Mouse (Mus musculus): ENCODE measurements around the gene Wsb1.
"Not testable (repeated sequence)": the region's sequence is repeated elsewhere in the genome, so short reads cannot be mapped to it uniquely, and the experiment has no call there.

Gene Wsb1

DNA sequence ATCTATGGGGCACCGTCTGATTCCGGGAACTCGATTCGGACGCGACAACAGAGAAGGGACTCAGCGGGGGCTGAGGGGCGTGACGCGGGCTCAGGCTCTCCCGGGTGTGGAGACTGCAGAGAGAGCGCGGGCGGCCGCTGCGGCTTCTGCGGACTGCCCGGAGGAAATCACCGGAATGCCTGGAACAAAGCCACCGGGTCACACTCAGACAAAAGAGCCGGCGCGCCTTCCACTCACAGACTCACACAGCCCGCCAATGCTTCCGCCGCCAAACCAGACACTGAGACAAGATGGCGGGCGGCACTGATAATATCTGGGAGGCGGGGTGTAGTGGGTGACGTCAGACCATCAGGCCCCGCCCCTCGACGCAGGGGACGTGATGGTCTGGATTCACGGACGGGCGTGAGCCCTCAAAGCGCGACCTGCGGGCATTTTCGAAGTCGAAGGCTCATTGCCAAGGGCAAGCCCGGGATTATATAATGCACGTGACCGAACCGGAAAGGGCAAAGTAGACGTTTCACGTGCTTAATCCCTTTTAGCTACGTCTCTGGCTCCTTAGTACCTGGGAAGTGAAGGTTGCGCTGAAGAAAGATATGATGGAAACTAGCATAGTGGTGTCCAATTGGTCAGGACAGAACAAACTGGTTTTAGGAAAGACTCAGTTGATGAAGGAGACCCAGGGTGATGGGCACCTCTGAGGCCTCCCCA lies at the start of gene Wsb1:
TSS of gene Wsb1 (minus strand) at position 281 of the 708 bp plus-strand sequence.
- peak; percentile 95 for DNase-seq

DNA sequence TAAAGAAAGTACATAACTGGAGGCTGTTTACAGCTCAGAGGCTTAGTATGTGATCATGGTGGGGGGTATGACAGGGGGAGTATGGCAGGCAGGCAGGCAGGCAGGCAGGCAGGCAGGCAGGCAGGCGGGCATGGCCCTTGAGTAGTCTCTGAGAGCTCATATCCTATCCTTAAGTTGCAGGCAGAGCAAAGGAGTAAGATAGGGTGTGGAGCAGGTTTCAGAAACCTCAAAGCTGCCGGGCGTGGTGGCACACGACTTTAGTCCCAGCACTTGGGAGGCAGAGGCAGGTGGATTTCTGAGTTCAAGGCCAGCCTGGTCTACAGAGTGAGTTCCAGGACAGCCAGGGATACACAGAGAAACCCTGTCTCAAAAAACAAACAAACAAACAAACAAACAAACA lies 49.8 kb upstream of the Wsb1 start:
- DNase-seq: not testable (repeated sequence)

DNA sequence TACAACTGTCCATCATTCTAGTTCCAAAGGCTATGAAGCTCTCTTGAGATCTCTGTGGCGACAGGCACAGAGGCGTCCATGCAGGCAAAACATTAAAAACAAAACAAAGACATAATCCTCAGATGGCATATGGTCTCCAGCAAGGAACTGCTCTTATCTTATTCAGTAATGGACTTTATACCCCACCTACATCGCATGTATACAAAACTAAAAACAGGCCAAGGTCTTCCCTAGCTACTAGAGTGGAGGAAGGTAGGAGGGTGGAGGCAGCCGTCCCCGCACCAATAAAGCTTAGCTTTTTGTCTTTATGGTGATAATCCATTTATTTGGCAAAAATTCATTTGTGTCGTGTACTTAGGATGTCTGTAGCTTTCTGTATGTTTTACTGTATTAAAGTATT lies 48.6 kb upstream of the Wsb1 start:
- DNase-seq: no peak

DNA sequence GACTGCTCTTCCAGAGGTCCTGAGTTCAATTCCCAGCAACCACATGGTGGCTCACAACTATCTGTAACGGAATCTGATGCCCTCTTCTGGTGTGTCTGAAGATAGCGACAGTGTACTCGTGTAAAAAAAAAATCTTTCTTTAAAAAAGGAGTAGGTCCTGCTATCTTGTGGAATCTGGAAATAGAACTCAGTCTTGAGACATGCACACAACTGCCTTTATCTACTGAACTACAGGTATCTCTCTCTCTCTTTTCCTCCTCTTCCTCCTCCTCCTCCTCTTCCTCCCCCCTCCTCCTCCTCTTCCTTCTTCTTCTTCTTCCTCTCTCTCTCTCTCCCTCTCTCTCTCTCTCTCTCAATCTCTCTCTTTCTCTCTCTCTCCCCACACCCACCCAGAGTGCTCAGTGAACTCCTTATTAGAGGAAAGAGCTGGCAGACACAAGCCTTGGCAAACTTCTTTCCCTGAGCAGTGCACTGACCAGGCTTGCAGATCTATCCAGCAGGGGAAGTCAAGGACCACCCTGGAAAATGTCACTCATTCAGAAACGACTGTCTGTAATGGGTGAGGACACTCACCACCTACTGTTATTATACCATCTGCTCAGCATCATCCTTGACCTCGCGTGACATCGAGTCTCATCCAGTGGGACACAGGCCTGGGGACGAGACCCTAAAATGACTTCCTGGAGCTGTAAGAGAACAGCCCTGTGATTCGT lies 45.4 kb upstream of the Wsb1 start:
- no peak for DNase-seq

DNA sequence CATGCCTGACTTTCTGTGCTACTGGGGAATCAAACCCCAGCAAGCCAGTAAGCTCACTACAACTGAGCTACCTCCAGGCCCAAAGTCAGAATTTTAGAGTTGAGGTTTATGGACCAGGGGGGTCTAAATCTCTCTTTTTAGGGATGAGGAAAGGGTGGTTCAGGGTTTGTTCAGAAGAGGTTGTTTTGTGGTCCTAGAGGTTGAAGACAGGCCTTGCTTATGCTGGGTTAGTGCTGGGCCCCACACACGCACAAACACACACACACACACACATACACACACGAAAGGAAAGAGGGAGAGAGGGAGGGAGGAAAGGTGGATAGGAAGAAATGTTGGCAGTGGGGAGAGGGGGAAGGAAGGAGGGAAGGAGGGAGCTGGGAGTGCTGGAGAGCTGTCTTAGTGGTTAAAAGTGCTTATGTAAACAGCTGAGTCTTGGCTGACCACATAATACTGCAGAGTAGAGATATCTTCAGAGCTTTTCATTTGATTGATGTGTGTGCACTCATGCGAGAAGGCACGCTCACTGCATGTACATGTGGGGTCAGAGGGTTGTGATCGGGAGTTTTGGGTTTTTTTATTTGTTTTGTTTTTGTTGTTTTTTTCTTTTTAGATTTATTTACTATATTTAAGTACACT lies 42.5 kb upstream of the Wsb1 start, which contains the start of gene Gm9964:
TSS of gene Gm9964 (minus strand) at position 51 of the 636 bp plus-strand sequence.
- DNase-seq: no peak

DNA sequence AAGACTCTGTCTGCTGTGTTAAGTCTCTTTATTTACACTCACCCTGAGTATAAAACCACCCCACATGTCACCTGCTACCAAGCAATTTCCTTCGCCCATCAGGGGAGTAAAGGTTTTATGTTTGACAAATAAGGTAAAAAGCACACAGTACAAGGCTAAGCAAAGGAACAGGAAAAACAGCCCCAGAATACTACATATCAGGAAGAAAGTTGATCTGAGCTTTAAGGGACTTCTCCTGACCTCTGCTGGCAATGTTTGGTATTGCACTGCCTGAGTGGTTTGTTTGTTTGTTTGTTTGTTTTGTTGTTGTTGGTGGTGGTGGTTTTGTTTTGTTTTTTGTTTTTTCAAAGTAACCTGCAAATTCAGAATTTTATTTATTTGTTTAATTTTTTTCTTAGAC lies 41.7 kb upstream of the Wsb1 start:
- DNase-seq: peak; percentile 65

DNA sequence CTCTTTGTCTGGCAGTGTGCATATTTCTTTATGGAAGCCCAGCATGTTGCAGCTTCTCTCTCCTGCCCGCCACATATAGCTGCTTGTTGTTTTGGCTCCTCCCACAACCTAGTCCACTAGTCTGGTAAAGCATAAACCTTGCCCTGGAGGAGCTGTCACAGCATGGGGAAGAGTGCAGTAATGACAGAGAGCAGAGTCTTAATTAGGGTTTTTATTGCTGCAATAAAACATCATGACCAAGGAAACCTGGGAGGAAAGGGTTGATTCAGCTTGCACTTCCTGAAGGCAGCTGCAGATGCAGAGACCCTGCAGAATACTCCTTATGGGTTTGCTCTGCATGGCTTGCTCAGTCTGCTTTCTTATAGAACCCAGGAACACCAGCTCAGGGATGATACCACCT lies 39.5 kb upstream of the Wsb1 start:
- peak; percentile 28 for DNase-seq

DNA sequence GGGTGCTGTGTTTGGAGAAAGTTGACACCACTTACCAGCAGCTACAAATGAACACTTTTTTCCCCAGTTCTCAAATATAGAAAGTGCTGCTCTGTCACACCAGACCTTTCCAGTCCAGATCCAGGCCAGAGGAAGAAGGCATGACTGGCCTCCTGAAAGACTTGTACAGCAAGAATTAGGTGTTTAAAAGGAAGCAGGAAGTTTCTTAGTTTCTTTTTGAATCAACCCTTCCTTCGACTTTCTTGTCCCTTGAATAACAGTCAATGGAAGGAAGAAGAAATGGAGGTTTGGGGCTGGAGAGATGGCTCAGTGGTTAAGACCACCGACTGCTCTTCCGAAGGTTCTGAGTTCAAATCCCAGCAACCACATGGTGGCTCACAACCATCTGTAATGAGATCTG lies 38.6 kb upstream of the Wsb1 start:
- DNase-seq: no peak

DNA sequence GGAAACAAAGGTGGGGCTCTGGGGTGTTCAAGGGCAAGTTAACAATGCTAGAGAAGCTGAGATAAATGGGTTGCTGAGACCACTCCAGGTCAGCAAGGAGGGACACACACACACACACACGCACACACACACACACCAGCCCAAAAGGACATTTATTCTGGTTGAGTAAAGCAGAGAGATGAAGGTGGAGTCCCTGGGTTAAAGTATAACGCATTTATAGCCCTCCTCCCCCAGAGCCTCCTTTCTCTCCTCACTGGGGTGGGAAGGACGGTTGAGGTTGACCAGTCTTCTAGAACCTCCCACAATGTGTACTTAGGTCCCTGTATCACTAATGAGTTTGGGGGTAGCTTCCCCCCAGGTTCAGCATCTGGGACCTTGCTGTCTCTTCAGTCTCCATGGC lies 37.7 kb upstream of the Wsb1 start:
- DNase-seq: peak; percentile 77

DNA sequence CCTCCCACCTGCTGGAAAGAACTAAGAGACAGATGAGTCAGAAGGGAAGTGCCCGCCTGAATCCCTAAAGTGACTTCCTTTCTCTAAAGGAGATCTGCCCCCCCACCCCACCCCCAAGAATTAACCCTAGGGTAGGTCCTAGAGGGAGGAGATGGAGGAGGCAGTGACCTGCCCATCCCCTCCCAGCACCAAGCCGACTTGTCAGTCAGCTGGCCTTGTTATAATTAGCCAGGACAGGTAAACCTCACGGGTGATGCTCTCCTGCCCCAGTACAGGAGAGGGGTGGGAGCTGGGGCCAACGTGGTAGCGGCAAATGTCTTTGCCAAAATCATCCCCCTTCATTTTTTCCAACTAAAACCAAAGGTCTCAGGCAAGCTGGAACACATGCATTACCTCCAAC lies 37.2 kb upstream of the Wsb1 start:
- DNase-seq: no peak

DNA sequence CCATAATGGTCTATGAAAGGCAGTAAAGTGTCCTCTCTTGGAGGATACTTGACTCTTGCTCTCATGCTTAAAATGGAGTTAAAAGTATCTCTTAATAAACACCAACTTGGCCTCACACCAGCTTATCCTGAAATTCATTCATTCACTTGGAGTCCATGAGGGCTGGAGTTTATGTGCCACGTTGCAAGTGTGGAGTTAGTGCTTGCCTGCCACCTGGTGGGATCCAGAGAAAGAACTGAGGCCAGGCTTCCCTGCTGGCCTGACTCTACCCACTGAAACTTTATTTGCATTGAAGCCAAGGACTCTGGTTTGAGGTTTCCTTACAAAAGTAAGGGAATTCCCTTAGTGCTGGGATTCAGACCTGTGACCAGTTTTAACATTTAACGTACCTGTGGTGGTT lies 36.0 kb upstream of the Wsb1 start:
- peak; percentile 71 for DNase-seq

DNA sequence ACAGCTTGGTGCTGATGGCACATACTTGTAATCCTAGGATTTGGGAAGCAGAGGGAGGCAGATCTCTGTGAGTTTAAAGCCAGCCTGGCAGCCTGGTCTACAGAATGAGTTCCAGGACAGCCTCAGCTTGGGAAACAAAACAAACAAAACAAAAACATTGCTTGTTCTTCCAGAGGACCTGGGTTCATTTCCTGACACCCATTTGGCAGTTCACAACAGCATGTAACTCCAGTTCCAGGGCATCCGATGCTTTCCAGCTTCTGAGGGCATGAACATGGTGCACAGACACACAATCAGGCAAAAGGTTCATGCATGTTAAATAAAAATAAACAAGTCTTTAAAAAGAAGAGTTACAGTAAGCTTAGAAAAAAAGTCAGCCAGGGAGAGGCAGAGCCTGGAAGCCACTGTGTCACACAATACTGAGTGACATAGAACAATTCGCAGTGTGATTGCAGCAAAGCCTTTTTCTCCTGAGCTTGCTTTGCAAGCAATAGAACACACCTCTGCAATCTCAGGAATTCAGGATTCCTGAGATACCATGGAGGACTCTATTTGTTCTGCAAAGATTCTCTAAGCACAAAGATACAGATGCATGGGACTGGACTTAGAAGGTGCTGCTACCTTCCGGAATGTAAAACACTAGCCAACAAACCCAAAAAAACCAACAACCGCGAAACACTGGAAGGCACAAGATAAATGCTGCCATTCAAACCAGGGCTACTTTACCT lies 34.6 kb upstream of the Wsb1 start:
- peak; percentile 17 for DNase-seq

DNA sequence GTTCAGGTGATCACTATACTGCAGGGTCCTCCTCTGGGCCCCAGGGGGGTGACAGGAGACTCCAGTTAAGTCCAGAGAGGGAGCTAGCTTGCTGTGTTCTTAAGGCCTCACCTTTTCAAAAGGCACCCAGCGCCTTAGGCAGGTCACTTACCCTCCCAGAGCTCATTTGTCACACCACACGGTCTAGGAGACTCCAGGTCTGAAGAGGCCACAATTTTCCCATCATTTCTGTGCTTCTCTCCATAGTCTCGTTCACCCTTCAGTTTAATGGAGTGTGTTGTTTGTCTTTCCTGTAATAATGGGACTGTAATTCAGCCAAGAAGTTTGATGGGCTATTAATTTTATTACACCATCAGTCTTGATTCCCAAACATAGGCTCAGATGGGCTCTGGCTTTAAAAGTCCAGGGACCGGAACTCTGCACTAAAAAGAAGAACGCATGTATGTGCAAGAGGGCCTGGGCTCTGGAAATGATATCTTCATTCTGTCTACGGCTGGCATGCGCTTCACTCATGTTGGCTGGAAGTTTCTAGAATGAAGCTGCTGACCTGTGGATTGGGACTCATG lies 33.9 kb upstream of the Wsb1 start:
- DNase-seq: peak; percentile 14

DNA sequence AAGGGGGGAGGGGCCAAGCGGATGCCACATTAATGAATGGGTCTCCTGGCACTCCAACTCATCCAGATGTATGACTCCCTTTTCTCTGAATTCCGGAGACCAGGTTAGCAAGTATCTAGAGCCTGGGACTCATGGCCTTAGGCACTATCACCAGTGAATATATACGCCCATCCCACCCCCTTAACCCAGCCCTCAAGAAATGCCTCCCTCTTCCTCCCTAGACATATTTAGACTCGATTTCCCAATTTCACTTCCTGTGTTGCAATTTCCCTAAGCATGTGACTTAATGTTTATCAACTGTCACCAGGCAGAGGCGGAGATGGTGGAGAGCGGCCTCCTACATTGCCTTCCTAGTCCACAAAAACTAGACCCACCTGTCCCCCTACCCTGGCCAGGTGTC lies 33.0 kb upstream of the Wsb1 start:
- peak; percentile 14 for DNase-seq

DNA sequence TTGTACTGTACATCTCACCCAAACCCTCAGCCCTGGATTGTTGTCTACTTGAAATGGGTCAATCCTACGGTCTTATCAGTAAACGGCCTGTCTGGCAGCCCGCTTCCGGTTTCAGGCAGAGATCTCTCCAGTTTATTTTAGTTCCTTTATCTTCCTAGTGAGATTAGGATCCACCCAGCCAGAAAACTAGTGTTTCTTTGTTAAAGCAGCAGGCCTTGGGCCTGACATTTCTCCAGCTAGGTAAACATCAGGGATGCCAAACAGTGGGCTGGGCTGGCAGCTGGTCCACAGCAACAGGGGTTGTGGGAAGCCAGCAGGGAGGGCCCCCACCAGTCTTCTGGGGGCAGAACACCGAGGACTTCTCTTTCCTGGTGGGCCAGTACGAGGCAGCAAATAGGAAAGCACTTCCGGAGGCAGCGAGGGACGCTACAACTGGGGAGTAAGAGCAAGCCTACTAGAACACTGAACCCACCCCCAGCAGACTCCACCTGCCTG lies 31.9 kb upstream of the Wsb1 start:
- DNase-seq: no peak

DNA sequence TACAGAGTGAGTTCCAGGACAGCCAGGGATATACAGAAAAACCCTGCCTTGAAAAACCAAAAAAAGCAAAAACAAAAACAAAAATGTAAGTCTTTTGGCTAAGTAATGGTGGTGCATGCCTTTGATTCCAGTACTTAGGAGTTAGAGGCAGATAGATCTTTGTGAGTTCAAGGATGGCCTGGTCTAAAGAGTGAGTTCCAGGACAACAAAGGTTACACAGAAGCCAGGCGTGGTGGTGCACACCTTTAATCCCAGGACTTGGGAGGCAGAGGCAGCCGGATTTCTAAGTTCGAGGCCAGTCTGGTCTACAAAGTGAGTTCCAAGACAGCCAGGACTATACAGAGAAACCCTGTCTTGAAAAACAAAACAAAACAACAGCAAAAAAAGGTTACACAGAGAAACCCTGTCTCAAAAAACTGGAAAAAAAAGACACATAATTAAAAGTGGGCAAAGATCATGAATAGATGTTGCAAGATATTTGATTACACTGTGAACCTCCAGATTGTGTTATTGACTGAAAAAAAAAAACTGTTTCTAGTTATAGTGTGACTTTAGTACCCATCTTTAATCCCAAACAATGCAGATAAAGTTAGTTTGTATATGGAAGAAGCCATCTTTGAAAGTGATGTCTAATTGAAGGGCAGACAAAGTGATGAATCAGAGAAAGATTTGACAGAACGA lies 29.0 kb upstream of the Wsb1 start:
- DNase-seq: no peak

DNA sequence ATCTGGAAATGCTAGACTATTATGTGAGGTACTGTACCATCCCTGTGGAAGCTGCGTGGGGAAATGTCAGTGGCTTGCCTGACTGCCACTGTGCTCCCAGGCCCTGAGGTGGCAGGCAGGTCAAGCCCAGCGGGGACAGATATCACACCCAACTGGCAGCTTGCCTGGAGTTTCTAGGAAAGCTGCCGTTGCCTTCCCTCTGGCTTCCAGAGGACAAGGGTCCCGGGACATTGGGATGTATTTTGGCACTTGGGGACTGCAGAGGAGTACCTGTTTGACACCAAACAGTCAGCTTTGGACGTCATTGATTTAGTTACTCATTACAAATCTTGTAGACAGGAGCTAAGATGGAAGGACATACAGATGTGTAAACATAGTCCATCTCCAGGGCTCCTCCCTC lies 26.9 kb upstream of the Wsb1 start:
- peak; percentile 16 for DNase-seq

DNA sequence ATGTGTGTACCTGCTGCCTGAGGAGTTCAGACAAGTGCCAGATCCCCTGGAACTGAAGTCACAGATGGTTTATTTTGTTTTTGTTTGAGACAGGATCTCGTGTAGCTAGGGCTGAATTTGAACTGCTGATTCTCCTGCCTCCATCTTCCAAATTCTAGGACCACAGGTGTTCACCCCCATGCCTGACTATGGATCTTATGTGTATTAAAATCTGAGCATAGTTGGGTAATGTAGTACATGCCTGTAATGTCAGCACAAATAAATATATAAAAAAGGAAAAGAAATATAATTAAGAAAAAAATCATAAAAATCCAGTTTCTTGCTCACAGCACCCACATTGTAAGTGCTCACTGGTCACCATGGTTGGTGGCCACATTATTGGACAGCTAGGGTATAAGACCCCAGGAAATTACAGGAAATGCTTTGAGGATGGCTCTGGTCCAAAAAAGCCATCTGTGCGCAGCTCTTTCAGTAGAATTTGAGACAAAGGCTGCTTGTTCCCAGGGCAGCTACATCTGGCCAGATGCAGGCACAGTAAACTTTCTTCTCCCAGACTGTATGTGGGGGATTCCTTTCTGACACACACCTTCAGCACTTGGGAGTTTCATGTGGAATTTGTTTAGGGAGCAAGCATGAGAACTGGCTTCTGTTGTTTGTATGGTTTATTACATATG lies 25.4 kb upstream of the Wsb1 start:
- peak; percentile 47 for DNase-seq

DNA sequence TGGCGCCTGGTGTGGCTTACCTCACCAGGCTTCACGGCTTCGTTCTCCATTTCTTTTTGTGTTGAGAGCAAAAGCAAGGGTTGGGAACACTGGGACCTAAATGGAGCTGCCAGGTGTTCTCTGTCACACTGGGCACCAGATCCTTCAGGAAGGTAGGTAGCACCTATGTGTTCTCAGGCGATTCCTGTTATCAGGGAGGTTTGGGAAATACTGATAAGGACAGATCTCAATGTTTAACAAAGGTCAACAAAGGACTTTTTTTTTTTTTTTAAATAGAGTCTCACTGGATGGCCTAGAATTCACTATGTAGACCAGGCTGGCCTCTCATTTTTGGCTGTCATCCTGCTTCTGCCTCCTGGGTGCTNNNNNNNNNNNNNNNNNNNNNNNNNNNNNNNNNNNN lies 19.3 kb upstream of the Wsb1 start:
- no peak for DNase-seq

DNA sequence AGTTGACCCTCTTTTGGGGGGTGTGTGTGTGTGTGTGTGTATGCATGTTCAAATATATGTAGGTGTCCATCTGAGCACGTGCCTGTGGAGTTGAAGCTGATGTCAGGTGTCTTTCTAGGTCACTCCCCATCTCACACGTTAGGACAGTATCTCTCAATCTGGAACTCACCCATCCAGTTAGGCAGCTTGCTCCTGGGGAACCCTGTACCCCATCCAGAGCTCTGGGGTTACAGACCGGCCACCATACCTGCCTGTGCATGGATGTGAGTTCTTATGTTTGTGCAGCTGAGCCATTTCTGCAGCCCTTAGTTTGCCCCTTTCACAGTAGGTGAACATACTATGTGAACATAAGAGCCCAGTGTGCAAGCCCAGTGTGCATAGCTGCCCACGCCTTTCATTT lies 18.6 kb upstream of the Wsb1 start:
- no peak for DNase-seq

DNA sequence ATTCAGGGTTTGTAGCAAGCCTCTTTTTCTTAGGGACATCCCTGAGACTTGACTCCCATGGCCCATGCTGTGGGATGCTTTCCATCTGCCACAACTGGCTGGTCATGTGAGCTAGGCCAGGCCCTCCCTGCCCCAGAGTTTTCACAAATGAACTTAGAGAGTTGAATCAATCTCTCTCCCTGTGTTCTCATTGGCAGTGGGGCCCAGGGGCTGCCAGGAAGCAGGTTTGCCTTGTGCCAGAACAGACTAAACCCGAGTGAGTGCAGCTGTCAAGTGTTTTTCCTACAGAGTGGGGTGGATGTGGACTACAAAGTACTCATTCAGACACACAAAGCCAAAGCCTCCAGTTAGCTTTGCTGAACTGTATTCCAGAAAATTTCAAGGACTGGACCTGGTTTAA lies 12.7 kb upstream of the Wsb1 start:
- DNase-seq: peak; percentile 47

DNA sequence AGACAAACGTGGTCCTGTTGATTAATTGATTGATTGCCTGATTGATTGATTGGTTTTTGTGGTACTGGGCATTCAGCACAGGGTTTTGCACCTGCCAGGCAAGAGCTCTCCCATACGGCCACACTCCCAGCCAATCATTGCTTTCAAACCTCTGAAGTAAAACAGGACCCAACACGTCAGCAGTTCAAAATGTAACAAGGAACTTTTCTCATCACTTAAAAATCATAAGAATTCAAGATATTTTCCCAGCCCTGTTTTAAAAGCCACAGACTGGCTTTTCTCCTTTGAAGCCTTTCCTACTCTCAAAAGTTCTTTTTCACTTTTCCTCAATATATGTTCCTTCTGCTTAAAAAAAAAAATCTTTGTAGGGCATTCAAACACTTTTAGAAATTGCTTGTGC lies 9.9 kb upstream of the Wsb1 start:
- no peak for DNase-seq

Measured in kidney, postnatal 14 days (tissue).